Mouse (Mus musculus): Measurements from ENCODE around the gene Dennd4b. TPM values are rescaled to one million over a fixed set of nuclear protein-coding genes. Genes with fewer than 3 reads are reported as not detected.
A peak's percentile ranks its signal among the peaks of the same experiment; 100 is the strongest.
"Not testable (repeated sequence)": the region's sequence is repeated elsewhere in the genome, so short reads cannot be mapped to it uniquely, and the experiment has no call there.

Gene Dennd4b
- 38.1 and 43.1 TPM in 2 replicates for polyA plus RNA-seq (2012; rRNA removed)

GRCm38 (mm10) chr3:90265034-90265931 is at the start of gene Dennd4b:
TSS of gene Dennd4b (plus strand) at chr3:90265185.
- peak; percentile 72 to 94 for DNase-seq (ENCODE audit: extremely low spot score in 1 of 2, low spot score in 1 of 2)

- no peak for DNase-seq (ENCODE audit: extremely low spot score in 1 of 2, low spot score in 1 of 2)
Observed at GRCm38 (mm10) chr3:90215825-90216380, 49.1 kb upstream of the Dennd4b start.

GRCm38 (mm10) chr3:90220088-90220487 is 44.9 kb upstream of the Dennd4b start:
- DNase-seq (ENCODE audit: extremely low spot score in 1 of 2, low spot score in 1 of 2): peak in 1 of 2 experiments; percentile 75

DNA sequence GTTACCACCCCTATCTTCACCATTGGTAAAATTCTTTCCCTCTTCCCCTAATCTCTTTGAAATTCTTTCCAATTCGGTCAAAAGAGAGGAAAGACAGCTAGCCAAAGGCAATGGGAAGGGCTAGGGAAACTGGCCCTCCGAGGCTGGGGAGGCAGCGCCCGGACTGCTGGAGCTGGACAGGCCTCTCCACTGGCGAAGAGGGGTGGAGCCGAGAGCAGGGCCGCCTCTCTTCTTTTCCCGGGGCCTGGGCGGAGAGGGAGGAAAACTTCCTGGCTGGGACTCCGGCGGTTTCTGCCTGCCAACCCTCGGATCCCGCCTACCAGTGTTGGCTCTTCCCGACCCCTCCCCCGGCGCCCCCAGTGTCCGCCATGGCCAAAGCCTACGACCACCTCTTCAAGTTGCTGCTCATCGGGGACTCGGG is 44.4 kb upstream of the Dennd4b start:
- DNase-seq (ENCODE audit: extremely low spot score in 1 of 2, low spot score in 1 of 2): peak in 1 of 2 experiments; percentile 47

DNA sequence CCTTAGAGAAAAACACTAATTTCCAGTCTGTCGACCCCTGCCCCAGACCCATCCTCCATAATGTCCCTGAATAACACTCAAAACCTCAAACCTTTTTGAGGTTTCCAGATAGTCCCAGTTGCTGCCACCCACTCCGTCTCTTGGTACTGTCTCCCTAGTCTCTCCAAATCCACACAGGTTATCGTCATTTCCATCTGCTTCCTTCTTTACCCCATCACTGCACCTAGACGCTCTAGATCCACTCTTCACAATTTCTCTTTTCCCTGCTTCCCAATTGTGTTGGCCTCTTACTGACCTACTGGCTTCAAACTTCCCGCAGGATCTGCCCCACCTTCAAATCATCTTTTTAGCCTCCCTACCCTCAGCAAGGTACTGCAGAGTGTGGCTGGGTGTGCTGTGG is 43.9 kb upstream of the Dennd4b start:
- DNase-seq (ENCODE audit: extremely low spot score in 1 of 2, low spot score in 1 of 2): no peak

DNA sequence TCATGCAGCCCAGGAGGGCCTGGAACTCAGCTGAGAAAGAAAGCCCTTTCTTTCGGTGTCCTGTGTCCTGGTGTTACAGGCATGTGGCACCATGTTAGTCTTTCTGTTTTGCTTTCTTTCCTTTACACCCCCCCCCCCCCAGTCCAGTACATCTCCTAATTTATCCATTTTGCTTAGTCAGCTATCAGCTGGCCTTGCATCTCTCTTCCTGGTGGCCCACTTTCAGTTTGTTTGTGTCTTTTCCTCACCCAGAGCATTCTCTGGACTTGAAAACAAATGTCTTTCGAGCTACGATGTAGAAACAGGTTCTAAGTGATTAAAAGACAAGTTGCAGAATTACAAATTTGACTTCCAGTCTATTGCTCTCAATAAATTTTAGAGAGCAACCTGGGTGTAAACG is 42.5 kb upstream of the Dennd4b start:
- DNase-seq (ENCODE audit: extremely low spot score in 1 of 2, low spot score in 1 of 2): no peak

GRCm38 (mm10) chr3:90222941-90223340 is 42.0 kb upstream of the Dennd4b start:
- DNase-seq (ENCODE audit: extremely low spot score in 1 of 2, low spot score in 1 of 2): no peak

DNA sequence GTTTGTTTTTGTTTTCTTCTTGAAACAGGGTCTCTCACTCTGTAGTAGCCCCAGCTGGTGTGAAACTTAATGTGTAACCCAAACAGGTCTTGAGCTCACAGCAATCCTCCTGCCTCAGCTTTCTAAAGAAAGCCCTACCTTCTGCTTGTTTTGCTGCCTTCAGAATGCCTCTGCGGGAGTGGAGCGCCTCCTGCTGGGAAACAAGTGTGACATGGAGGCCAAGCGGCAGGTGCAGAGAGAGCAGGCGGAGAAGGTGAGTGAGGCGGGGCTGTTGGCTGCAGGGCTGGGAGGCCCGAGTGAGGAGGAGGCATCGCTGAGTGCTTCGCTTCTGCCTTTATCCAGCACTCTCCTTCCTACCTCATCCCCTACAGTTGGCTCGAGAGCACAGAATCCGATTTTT is 40.7 kb upstream of the Dennd4b start:
- DNase-seq (ENCODE audit: extremely low spot score in 1 of 2, low spot score in 1 of 2): no peak

DNA sequence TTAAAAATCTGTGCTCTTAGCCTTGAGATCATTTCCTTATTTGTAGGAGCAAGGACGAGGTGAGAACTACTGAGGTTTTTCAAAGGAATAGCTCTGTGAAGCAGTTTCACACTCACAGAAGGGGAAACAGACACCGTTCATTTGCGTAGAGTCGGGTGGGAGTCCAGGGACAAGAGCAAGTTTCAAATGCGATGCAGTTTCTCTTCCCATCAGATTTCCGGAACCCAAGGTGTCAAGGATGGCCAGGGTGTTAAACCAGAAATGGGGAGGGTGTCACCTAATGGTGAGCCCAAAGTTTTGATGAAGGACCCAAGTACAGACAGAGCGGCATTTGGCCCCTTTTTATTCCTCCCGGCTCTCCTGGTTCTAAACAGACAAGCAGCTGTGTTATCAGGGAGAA is 33.9 kb upstream of the Dennd4b start:
- DNase-seq (ENCODE audit: extremely low spot score in 1 of 2, low spot score in 1 of 2): no peak

- peak; percentile 95 to 97 for DNase-seq (ENCODE audit: extremely low spot score in 1 of 2, low spot score in 1 of 2)
Observed at GRCm38 (mm10) chr3:90231507-90232333, 33.3 kb upstream of the Dennd4b start, which contains the start of gene Jtb. TSS of gene Jtb (plus strand) at chr3:90231597.

GRCm38 (mm10) chr3:90241251-90241650 is 23.7 kb upstream of the Dennd4b start:
- no peak for DNase-seq (ENCODE audit: extremely low spot score in 1 of 2, low spot score in 1 of 2)

GRCm38 (mm10) chr3:90241669-90242358 is 23.2 kb upstream of the Dennd4b start:
- no peak for DNase-seq (ENCODE audit: extremely low spot score in 1 of 2, low spot score in 1 of 2)

DNA sequence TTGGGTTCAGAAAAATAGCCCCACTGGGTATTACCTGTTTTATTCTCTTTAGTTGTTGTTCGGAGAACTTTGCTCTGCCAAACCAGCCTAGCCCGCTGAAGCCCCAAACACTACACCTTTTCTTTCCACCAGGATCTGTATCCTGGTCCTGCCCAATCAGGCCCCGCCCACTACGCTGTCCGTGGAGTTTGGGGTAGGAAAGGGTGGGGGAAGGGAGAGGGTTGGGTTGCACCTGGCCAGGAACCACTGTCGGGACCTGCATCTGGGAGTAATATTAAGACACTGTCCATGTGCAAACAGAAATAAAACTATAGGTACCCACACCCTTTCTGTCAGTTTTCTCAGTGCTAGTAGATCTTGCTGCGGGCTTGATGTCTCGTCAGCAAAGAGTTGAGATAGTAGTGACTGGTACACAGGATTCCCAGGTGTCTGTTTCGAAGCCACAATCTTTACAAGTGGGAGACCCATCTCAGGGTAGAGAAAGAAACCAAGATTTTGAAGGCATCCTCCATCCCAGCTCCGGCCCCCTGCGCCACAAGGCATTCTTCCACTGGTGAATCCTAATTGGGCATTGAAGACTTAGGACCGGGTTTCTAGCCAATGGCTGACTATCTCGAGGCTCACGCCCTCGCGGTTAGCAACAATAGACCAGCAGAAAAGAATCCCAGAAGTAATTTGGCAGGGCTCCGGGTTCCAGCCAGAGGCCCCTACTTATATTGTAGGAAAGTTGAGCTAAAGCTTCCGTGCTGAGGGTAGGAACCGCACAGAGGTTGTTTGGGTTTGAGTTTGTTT is 21.8 kb upstream of the Dennd4b start, which contains the start of gene Creb3l4:
Creb3l4 (minus strand) TSS at position 529 of the 792 bp plus-strand sequence.
- no peak for DNase-seq (ENCODE audit: extremely low spot score in 1 of 2, low spot score in 1 of 2)

GRCm38 (mm10) chr3:90245406-90245805 is 19.6 kb upstream of the Dennd4b start:
- DNase-seq (ENCODE audit: extremely low spot score in 1 of 2, low spot score in 1 of 2): no peak

DNA sequence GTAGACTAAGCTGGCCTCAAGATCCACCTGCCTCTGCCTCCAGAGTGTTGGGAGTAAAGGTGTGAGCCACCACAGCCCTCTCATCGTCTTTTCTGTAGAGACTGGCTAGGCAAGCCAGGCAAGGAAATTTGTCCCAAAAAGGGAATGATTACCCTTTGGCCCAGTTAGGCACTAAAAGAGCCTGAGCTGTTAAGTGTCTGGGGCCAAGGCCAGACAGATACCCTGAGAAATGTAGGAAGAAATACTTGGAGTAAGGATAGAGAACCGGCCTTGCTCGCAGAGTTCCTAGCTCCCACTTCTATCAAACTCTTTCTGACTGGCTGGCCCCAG is 17.4 kb upstream of the Dennd4b start:
- DNase-seq (ENCODE audit: extremely low spot score in 1 of 2, low spot score in 1 of 2): no peak

DNA sequence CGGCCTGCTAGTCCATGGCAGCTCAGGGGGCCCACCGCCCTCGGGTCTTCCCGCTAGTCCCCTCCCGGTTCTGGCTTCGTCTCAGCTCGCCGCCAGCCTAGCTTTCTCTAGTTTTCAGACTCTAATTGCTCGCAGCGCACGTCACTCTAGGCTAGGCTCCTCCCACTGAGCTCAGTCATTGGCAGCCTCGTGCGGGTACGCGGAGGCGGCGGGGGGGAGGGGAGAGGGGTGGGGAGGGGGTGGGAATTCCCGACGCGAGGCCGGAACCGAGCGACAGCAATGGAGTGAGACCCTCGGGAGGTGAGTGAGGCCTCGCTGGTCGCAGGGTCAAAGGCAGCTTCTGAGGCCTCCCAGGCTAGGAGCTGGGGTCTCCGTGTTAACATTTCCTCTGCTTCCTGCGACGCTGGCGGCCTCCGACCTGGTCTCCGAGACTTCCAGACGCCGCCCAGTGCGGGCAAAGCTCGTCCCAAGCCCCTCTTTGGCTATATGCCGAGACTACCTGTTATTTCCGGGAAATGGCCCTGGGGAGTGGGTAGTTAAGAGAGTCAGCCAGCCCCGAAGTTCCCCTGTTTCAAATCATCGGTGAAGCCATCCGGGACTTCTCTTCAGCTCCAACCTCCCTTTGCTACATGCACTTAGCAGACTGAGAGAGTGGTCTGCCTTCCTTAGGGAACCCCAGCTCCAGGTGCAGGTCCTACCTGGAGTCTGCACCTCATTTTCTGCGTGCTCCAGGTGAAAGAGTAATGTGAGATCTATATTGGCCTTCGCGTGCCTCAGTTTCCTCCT is 16.8 kb upstream of the Dennd4b start, which contains the start of gene Slc39a1:
Slc39a1 (plus strand) TSS at position 213 of the 786 bp plus-strand sequence.
- peak; percentile 92 to 94 for DNase-seq (ENCODE audit: extremely low spot score in 1 of 2, low spot score in 1 of 2)

- no peak for DNase-seq (ENCODE audit: extremely low spot score in 1 of 2, low spot score in 1 of 2)
Observed at GRCm38 (mm10) chr3:90248746-90249100, 16.3 kb upstream of the Dennd4b start.

- no peak for DNase-seq (ENCODE audit: extremely low spot score in 1 of 2, low spot score in 1 of 2)
Observed at GRCm38 (mm10) chr3:90250791-90251190, 14.2 kb upstream of the Dennd4b start.

GRCm38 (mm10) chr3:90251731-90252226 is 13.2 kb upstream of the Dennd4b start:
- DNase-seq (ENCODE audit: extremely low spot score in 1 of 2, low spot score in 1 of 2): not testable (repeated sequence)
